Mouse (Mus musculus): ENCODE measurements around the gene Cnot4.

GRCm38 (mm10) chr6:35133579-35134488 is at the start of gene Cnot4:
- TF ChIP-seq GATA1 (IDR thresholded peaks at IDR 0.05; ENCODE audit: borderline replicate concordance, low read length) = no peak
- TF ChIP-seq FLI1 (IDR thresholded peaks at IDR 0.05; ENCODE audit: low read length) = no peak
